8 mouse cellular contexts compared by ENCODE assay signal in the genomic region with DNA sequence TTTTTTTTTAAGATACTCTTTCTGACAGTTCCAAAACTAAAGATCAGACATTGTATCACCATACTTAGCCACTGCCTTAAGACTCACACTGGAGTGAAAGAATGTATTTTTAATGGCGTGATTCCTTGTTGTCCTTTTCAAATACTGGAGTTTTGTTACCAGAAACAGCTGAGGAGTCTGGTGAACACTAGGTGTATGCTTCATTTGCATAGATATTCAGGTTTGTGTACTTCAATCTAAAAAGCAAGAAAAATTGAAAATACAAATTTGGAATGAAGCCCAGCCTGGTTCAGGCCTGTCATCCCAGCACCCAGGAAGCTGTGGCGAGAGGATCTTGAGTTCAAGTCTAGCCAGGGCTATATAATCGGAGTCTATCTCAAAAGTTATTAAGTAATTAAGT. TPM values are rescaled to one million over a fixed set of nuclear protein-coding genes. Genes with fewer than 3 reads are reported as not detected.
DNase-seq lines count a peak whose midpoint lies in the region; ATAC-seq and TF ChIP-seq lines count a peak whose summit lies in the region.

No protein-coding gene starts in this region.

- peaks cover 29% of the 10 kb centered on the region for H3K4me1 ChIP-seq in hindbrain, embryonic 13.5 days (replicated peaks)

- intact Hi-C loops in left cerebral cortex, adult 2 months (cut with DNase I) = no loop called here
- intact Hi-C loops in left cerebral cortex, postnatal 14 days (cut with DNase I) = no loop called here

- peaks cover 44% of the 10 kb centered on the region for H3K27me3 ChIP-seq in hindbrain, embryonic 13.5 days
- H3K27me3 ChIP-seq in myocyte (ENCODE audit: control insufficient read depth, insufficient read depth, insufficient read length) = no peaks in the 10 kb centered on the region

- peak overlapping the region; percentile 46 for H3K4me3 ChIP-seq in left cerebral cortex, adult 2 months
- H3K4me3 ChIP-seq in hindbrain, embryonic 13.5 days = peak overlapping the region; percentile 41; the same call in 1 of the 2 replicates
- H3K4me3 ChIP-seq in myocyte = peak overlapping the region; percentile 71

- peak overlapping the region; percentile 58; the same call in 1 of the 2 replicates for H3K4me2 ChIP-seq in hindbrain, embryonic 13.5 days
- peak overlapping the region; percentile 56 for H3K4me2 ChIP-seq in myocyte (ENCODE audit: low read depth)

- peaks cover 55% of the 10 kb centered on the region for H3K79me2 ChIP-seq in myocyte (ENCODE audit: control insufficient read depth, insufficient read depth)

- 84% methylated on average over 3 of the region's 3 CpGs for WGBS in hindbrain, embryonic 13.5 days

- no peak overlapping the region for H3K9ac ChIP-seq in hindbrain, embryonic 13.5 days

- no peaks in the 10 kb centered on the region for H3K9me3 ChIP-seq in hindbrain, embryonic 13.5 days

- TF ChIP-seq POLR2A in myocyte (IDR thresholded peaks at IDR 0.05; ENCODE audit: insufficient read length, low read depth) = no peak

- H3K36me3 ChIP-seq in hindbrain, embryonic 13.5 days = no peaks in the 10 kb centered on the region
- H3K36me3 ChIP-seq in myocyte (ENCODE audit: control insufficient read depth, insufficient read depth) = no peaks in the 10 kb centered on the region

- TF ChIP-seq CTCF in left cerebral cortex, adult 2 months (IDR thresholded peaks at IDR 0.05) = no peak

- ATAC-seq in hindbrain, embryonic 13.5 days (ENCODE audit: low FRiP score) = no peak

- H3ac ChIP-seq in myocyte (ENCODE audit: control insufficient read depth, insufficient read length) = peak overlapping the region; percentile 83

- H3K27ac ChIP-seq in left cerebral cortex, adult 2 months = no peak overlapping the region; the same call in 1 of the 2 replicates
- no peak overlapping the region for H3K27ac ChIP-seq in hindbrain, embryonic 13.5 days

- DNase-seq in left cerebral cortex, adult 2 months (ENCODE audit: extremely low spot score in 1 of 2, low spot score in 2 of 2) = no peak
- DNase-seq in left cerebral cortex, postnatal 14 days (ENCODE audit: low spot score in 2 of 2) = no peak
- peak; percentile 11 for DNase-seq in c-Kit-negative CD71-positive TER-119-positive erythroid progenitor cells, embryonic 14.5 days (ENCODE audit: low read depth, low spot score)
- no peak for DNase-seq in retina, embryonic 14.5 days (ENCODE audit: low spot score)
- DNase-seq in adrenal gland, adult 18-20 months (ENCODE audit: low spot score in 2 of 2) = no peak
- DNase-seq in right cerebral cortex, adult 18-20 months = no peak

TF ChIP-seq in myocyte, 11 proteins besides CTCF, POLR2A, EP300 and RAD21:
- TF ChIP-seq MYOD1 (IDR thresholded peaks at IDR 0.05; ENCODE audit: control insufficient read depth in 1 of 3, insufficient read length in 2 of 3, low read depth in 2 of 3) = no peak
- TF ChIP-seq POLR2AphosphoS2 (IDR thresholded peaks at IDR 0.05; ENCODE audit: insufficient read length, low read depth) = no peak
- no peak for TF ChIP-seq TCF3 (IDR thresholded peaks at IDR 0.05; ENCODE audit: insufficient read length, low read depth)
- no peak for TF ChIP-seq E2F4 (IDR thresholded peaks at IDR 0.05; ENCODE audit: insufficient read depth)
- no peak for TF ChIP-seq MAX (IDR thresholded peaks at IDR 0.05; ENCODE audit: low read depth)
- no peak for TF ChIP-seq CEBPB (IDR thresholded peaks at IDR 0.05; ENCODE audit: insufficient read depth, poor library complexity, severe bottlenecking)
- no peak for TF ChIP-seq TCF12 (IDR thresholded peaks at IDR 0.05; ENCODE audit: insufficient read depth, poor library complexity, severe bottlenecking)
- no peak for TF ChIP-seq REST (IDR thresholded peaks at IDR 0.05; ENCODE audit: insufficient read depth, insufficient read length)
- no peak for TF ChIP-seq USF1 (IDR thresholded peaks at IDR 0.05; ENCODE audit: low read depth)
- no peak for TF ChIP-seq SRF (IDR thresholded peaks at IDR 0.05; ENCODE audit: control insufficient read depth, insufficient read length, low read depth)
- no peak for TF ChIP-seq MYOG (IDR thresholded peaks at IDR 0.05; ENCODE audit: control insufficient read depth in 1 of 3, insufficient read depth in 1 of 3, insufficient read length in 2 of 3, low read depth in 2 of 3)

RNA-seq across cellular contexts. Expression of gene Bag3, which starts 1.2 kb away (rescaled TPM):
- total RNA-seq in left cerebral cortex, adult 2 months (2021) = 1 to 10 TPM; 7.8 to 8.0 TPM
- total RNA-seq in left cerebral cortex, postnatal 14 days (2021) = 1 to 10 TPM; 5.3 to 6.4 TPM
- polyA plus RNA-seq in hindbrain, embryonic 13.5 days (2015; fragmentation: Nextera tagmentation; extraction: Ambion mirVana) = 3.2 and 3.3 TPM in 2 replicates
- polyA plus RNA-seq in myocyte (2012; fragmentation: generic; extraction: Trizol) = 68.3 TPM
- 100 to 1,000 TPM; 316 to 330 TPM for total RNA-seq in adrenal gland, adult 18-20 months (2021)

Comparison
In these comparisons a context has a peak if more than half of its experiments do, and no peak if none do; other contexts are left out.
1. RNA of gene Bag3, which starts 1.2 kb away (total RNA-seq): 316 to 330 TPM in adrenal gland, adult 18-20 months; 7.8 to 8.0 TPM in left cerebral cortex, adult 2 months and 5.3 to 6.4 TPM in left cerebral cortex, postnatal 14 days; every median in the first group is over 10 times any median in the second.
2. Peak in every context shown above with its lines, with median percentiles within 50 percentile points of each other: H3K4me3 ChIP-seq.